Mouse (Mus musculus) liver, adult 2 months (tissue): Measurements from ENCODE around the gene Cmah. TPM values are rescaled to one million over a fixed set of nuclear protein-coding genes. Genes with fewer than 3 reads are reported as not detected.

Source experiments
- DNase-seq: peaks from one replicate; pipeline ENCODE4 v3.0.0-alpha.2; 2011; ENCODE audit warnings: low read depth, low spot score; ENCODE audit errors: extremely low read depth
- H3K27ac ChIP-seq: fragments of 200-500 bp; replicated peaks from 2 replicates; pipeline ENCODE4 v1.5.1; 2012; ENCODE audit warnings: low read depth, mild to moderate bottlenecking, control low read depth, inconsistent platforms, low read length; ENCODE audit not compliant: insufficient read depth
- H3K27me3 ChIP-seq: fragments of 200-500 bp; 2 replicates; pipeline ENCODE4 v1.6.1; 2012; ENCODE audit warnings: mild to moderate bottlenecking, moderate library complexity, low read length, inconsistent platforms; ENCODE audit not compliant: control insufficient read depth, insufficient read depth
- H3K36me3 ChIP-seq: fragments of 200-500 bp; 2 replicates; pipeline ENCODE4 v1.6.1; 2012; ENCODE audit warnings: low read length, inconsistent platforms; ENCODE audit not compliant: control insufficient read depth, insufficient read depth
- H3K4me1 ChIP-seq: fragments of 200-500 bp; 2 replicates; pipeline ENCODE4 v1.6.1; 2011; ENCODE audit warnings: low read length; ENCODE audit not compliant: control insufficient read depth, insufficient read depth
- H3K4me3 ChIP-seq: fragments of 200-500 bp; 2 replicates; pipeline ENCODE4 v1.5.1; 2011; ENCODE audit warnings: low read depth, mild to moderate bottlenecking, control low read depth, low read length, moderate library complexity; ENCODE audit not compliant: insufficient read depth
- H3K79me2 ChIP-seq: fragments of 200-500 bp; 2 replicates; pipeline ENCODE4 v1.6.1; 2012; ENCODE audit warnings: inconsistent platforms, mild to moderate bottlenecking, low read length, moderate library complexity; ENCODE audit not compliant: control insufficient read depth, insufficient read depth
- H3K9ac ChIP-seq: fragments of 200-500 bp; 2 replicates; pipeline ENCODE4 v1.6.1; 2012; ENCODE audit warnings: low read depth, mild to moderate bottlenecking, control low read depth, inconsistent platforms, low read length
- CTCF ChIP-seq: fragments of 200-500 bp; IDR thresholded peaks from 2 replicates; pipeline ENCODE4 v1.5.1; 2011; ENCODE audit warnings: low read depth, low read length, control low read depth
- POLR2A ChIP-seq: fragments of 200-500 bp; IDR thresholded peaks from 2 replicates; pipeline ENCODE4 v1.6.1; 2011; ENCODE audit warnings: low read length, control low read depth; ENCODE audit not compliant: insufficient read depth; ENCODE audit errors: extremely low read depth
- WGBS: fragments of 180-500 bp; shearing (Covaris S2); methylation state at CpG from one replicate; pipeline ENCODE4 v1.1.7; 2018; 5-methylcytosine and 5-hydroxymethylcytosine counted together
- polyA plus RNA-seq: library from polyadenylated mRNA; depleted of rRNA; stranded (reverse); fragments of >200 nt; gene quantifications from 2 replicates; pipeline ENCODE4 v1.2.3, GENCODE M21; 2012; rRNA removed
- total RNA-seq: library from RNA; depleted of rRNA; stranded (reverse); fragments of >200 nt; gene quantifications from 2 replicates; pipeline ENCODE4 v1.2.3, GENCODE M21; 2014; rRNA removed

The Cmah gene
- total RNA-seq = 35.2 and 49.3 TPM in 2 replicates
- 11.8 and 12.6 TPM in 2 replicates for polyA plus RNA-seq

DNA sequence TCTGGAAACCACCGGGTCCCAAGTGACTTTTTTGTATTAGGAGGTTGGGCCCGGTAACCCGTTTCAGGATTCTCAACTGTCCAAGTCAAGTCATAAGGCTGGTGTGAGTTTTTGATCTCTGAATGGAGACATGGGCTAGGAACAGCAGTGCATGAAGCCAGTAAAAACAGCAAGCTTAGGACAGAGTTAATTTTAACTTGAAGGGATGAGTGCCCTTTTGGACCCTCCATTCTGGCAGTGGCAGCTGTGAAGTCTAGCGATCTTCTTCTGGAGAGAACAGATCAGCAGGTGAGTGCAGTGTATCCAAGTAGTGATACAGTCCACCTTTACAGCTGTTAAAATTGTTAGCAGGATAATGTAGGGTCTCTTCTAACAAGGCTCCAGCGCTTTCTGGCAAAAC is at the start of gene Cmah:
Gene Cmah, plus strand, starts transcription at position 204 of the 400 bp plus-strand sequence.
- Histone ChIP-seq H3K27ac (peak within 1 kb of the TSS; percentile 94), H3K36me3 (peaks cover 41% of the 10 kb centered on the region), H3K4me3 (peak within 1 kb of the TSS; percentile 51), H3K27me3 (no peaks in the 10 kb centered on the region), H3K4me1 (peaks cover 41% of the 10 kb centered on the region), H3K79me2 (peaks cover 27% of the 10 kb centered on the region), H3K9ac (peak within 1 kb of the TSS; percentile 96)
- WGBS = 24% methylated on average over 5 of the region's 5 CpGs
- TF ChIP-seq CTCF = no peak
- DNase-seq = peak; percentile 96

DNA sequence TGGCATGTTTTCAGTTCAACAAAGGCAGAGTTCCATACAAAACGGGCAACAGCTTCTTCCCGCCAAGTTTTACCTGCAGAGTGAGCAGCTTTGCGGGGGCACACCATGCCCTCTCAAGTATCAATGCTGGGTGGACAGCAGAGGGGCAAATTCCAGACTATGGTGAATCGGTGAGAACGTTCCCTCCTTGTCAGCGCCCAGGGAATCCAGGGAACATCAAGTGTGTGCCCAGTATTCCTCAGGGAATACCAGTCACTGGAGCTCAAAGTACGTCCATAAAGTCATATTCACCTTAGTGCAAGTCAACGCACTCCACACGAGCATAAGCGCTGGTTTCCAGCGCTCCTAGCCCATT is 47.8 kb upstream of the Cmah start:
- WGBS = 80% methylated on average over 11 of the region's 11 CpGs
- Histone ChIP-seq H3K79me2 (0 out of 2 replicates have a peak, but pooled peaks cover 5% of the 10 kb centered on the region), H3K9ac (no peak overlapping the region), H3K27ac (no peak overlapping the region), H3K27me3 (no peaks in the 10 kb centered on the region), H3K4me1 (no peaks in the 10 kb centered on the region), H3K4me3 (no peak overlapping the region), H3K36me3 (peaks cover 7% of the 10 kb centered on the region; the same call in 1 of the 2 replicates)
- TF ChIP-seq CTCF (no peak), POLR2A (no peak)
- no peak for DNase-seq

DNA sequence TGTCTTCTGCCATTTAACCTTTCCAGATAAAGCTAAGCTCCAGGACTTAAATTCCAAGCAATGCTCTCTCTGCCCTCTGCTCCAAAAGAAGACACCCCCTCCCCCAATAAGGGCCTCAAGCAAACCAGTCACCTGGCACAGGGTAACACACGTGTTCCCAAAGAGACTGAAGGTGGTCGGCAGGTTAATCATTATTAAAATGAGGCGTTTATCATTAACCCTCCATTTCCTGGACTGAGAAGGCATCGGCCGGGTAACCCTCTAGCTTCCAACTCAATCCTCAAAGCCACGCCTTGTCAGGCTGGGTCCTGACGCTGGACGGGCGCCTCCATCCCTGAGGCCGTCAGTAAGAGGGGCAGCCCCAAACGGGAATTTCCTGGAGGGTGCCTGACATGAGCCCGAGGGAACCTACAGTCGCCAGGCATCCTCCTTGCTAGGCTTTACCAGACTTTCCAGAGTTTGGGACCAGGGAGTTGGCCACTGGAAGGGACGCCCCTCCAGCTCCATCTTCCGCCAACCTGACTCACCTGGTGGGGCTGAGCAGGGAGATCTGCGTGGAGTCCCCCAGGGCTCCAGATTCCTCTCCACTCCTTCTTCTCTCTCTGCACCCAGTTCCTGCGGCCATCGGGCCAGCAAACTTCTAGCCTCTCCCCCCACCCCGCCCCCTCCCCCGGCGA is 47.3 kb upstream of the Cmah start:
- no peak overlapping the region for H3K27ac ChIP-seq
- H3K27me3 ChIP-seq = no peaks in the 10 kb centered on the region
- peak overlapping the region; percentile 68 for H3K9ac ChIP-seq
- no peaks in the 10 kb centered on the region for H3K4me1 ChIP-seq
- no peak for DNase-seq
- TF ChIP-seq CTCF = no peak
- no peak for TF ChIP-seq POLR2A
- 32% methylated on average over 21 of the region's 21 CpGs for WGBS
- H3K79me2 ChIP-seq = 0 out of 2 replicates have a peak, but pooled peaks cover 5% of the 10 kb centered on the region
- peak overlapping the region; percentile 84 for H3K4me3 ChIP-seq
- H3K36me3 ChIP-seq = peaks cover 4% of the 10 kb centered on the region; the same call in 1 of the 2 replicates

DNA sequence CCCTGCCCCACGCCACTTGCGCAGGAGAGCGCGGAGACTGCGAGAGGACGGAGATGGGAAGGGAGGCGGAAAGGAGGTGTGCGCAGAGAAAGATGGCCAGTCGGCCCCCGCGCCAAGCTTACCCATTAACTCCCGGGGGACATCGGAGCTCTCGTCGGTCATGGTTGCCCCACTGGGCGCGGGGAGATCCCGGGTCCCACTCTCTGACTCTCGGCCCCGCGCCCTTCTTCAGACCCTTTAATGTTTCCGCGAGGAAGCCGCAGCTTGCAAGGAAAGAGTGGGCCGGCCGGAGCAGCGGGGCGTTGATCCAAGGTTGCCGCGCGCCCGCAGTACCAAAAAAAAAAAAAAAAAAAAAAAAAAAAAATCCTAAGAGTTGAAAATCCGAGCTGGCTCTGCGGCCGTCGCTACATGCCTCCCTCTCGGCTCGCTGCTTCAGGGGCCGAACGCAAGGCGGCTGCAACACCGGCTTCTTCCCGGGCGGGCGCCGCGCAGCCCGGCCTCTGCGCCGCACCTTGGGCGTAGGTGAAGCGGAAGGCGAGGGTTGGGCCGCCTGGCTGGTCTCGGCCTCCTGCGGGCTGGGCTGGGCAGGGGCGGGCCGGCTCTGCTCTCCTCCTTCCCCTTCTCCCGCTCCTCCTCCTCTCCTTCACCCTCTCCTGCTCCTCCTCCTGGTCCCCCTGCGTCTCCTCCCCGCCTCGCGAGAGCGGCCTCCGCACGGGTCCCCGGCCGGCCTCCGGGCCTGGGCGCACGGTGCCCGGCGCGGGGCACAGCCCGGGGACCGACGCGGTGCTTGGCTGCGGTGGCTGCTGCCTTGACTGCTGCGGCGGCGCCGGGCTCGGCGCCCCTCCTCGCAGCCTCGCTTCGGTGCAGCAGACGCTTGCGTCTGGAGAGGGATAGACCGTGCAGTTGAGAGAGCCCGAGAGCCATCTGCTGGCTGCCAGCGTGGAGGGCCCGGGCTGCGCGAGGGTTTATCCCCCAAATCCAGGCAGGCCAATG is 46.5 kb upstream of the Cmah start, which contains the start of gene Carmil1:
Gene Carmil1, minus strand, starts transcription at position 357 of the 993 bp plus-strand sequence.
- TF ChIP-seq CTCF (peak; percentile 63), POLR2A (no peak)
- 2% methylated on average over 93 of the region's 96 CpGs for WGBS
- H3K9ac ChIP-seq = peak within 1 kb of the TSS; percentile 86

DNA sequence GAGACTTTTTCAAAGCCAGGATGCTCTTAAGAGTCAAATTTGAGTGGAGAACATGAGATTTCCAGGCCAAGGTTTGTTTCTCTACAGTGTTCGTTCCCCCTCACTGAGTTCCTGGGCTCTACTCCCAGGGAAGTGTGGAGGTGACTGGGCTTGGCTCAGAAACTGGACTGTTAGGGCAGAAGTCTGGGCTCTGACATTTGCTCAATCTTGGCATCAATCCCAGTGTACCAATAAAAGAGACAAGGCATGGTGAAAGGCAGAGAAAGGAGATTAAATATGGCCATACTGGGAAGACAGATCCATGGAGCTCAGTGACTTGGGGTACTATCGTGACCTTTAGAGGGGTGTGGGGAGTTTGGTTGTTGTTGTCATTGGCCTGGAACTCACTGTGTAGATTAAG is 39.8 kb upstream of the Cmah start:
- Histone ChIP-seq H3K79me2 (no peaks in the 10 kb centered on the region), H3K36me3 (no peaks in the 10 kb centered on the region), H3K27me3 (no peaks in the 10 kb centered on the region), H3K4me1 (peaks cover 3% of the 10 kb centered on the region; the same call in 1 of the 2 replicates), H3K27ac (no peak overlapping the region), H3K4me3 (no peak overlapping the region), H3K9ac (no peak overlapping the region)
- TF ChIP-seq CTCF = no peak
- no peak for TF ChIP-seq POLR2A
- peak; percentile 83 for DNase-seq
- WGBS = 47% methylated on average over 2 of the region's 2 CpGs

More for the DNA sequence above, 46.5 kb upstream of the Cmah start, which contains the start of gene Carmil1:
- H3K27ac ChIP-seq = peak within 1 kb of the TSS; percentile 49
- H3K79me2 ChIP-seq = 0 out of 2 replicates have a peak, but pooled peaks cover 5% of the 10 kb centered on the region
- H3K36me3 ChIP-seq = peaks cover under 1% of the 10 kb centered on the region; the same call in 1 of the 2 replicates
- H3K4me1 ChIP-seq = no peaks in the 10 kb centered on the region
- H3K4me3 ChIP-seq = peak within 1 kb of the TSS; percentile 84
- H3K27me3 ChIP-seq = no peaks in the 10 kb centered on the region
- peak; percentile 66 for DNase-seq
